Mouse (Mus musculus) small intestine, adult 2 months (tissue): Measurements from ENCODE around the gene Sowahd.

Experiments
- CTCF ChIP-seq: fragments of 200-500 bp; IDR thresholded peaks from 2 replicates; pipeline ENCODE4 v1.5.1; 2012; ENCODE audit warnings: low read depth, mild to moderate bottlenecking, control low read depth, inconsistent platforms, low read length, moderate library complexity, mixed read lengths; ENCODE audit not compliant: insufficient replicate concordance, insufficient read length; ENCODE audit errors: extremely low read depth
- POLR2A ChIP-seq: fragments of 200-500 bp; IDR thresholded peaks from 2 replicates; pipeline ENCODE4 v1.6.1; 2012; ENCODE audit warnings: low read depth, mild to moderate bottlenecking, control low read depth, inconsistent platforms, low read length, moderate library complexity

DNA sequence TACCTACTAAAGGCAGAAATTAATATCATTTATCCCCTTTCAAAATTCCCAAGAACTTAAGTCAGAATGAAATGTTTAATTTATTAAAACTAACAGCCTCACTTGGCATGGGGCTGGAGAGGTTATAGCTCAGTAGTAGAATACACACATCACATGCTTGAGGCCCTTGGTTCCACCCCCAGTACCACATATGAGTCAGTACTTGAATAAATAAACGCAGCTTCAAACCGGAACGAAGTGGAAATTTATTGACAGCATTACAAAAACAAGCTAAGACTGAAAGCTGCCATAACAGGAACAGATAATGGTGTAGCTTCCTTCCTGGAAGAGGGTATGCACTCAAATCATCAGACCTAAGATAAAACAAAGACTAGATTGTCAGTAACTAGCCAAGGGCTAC is 42.8 kb downstream of the Sowahd start:
- TF ChIP-seq CTCF (no peak), POLR2A (no peak)
